Mouse (Mus musculus): ENCODE results near the gene Gm6502. TPM values are rescaled to one million over a fixed set of nuclear protein-coding genes. Genes with fewer than 3 reads are reported as not detected.
"Not testable (repeated sequence)": the region's sequence is repeated elsewhere in the genome, so short reads cannot be mapped to it uniquely, and the experiment has no call there.

Gm6502 gene
- not detected in 2 replicates for polyA plus RNA-seq (2016; fragmentation: Nextera tagmentation; extraction: Ambion mirVana)

- ATAC-seq (ENCODE audit: low FRiP score); H3K9ac ChIP-seq; H3K4me2 ChIP-seq (replicated peaks); H3K27me3 ChIP-seq; H3K36me3 ChIP-seq; H3K9me3 ChIP-seq (replicated peaks); H3K27ac ChIP-seq; H3K4me3 ChIP-seq; H3K4me1 ChIP-seq: not testable (repeated sequence)
- no CpG with 5 or more reads among the region's 2 CpGs for WGBS
Measured at GRCm38 (mm10) chr5:94314135-94314534, at the start of gene Gm6502. Gene Gm6502 (plus strand): TSS chr5:94314435.

- not testable (repeated sequence) for H3K36me3 ChIP-seq; H3K27ac ChIP-seq; H3K4me3 ChIP-seq; H3K4me2 ChIP-seq (replicated peaks); H3K9me3 ChIP-seq (replicated peaks); ATAC-seq (ENCODE audit: low FRiP score); H3K27me3 ChIP-seq; H3K9ac ChIP-seq; H3K4me1 ChIP-seq
- 96% methylated on average over 1 of the region's 1 CpGs for WGBS
Measured at GRCm38 (mm10) chr5:94306696-94307095, 7.5 kb upstream of the Gm6502 start, which contains the start of gene A430089I19Rik. Gene A430089I19Rik (minus strand): TSS chr5:94306796.

- not testable (repeated sequence) for H3K4me3 ChIP-seq; H3K4me2 ChIP-seq (replicated peaks); H3K9ac ChIP-seq; H3K4me1 ChIP-seq; H3K27me3 ChIP-seq; H3K9me3 ChIP-seq (replicated peaks); H3K27ac ChIP-seq; H3K36me3 ChIP-seq; ATAC-seq (ENCODE audit: low FRiP score)
- no CpG with 5 or more reads among the region's 2 CpGs for WGBS
Measured at GRCm38 (mm10) chr5:94339449-94339848, 25.2 kb downstream of the Gm6502 start, which contains the start of gene AA792892. Gene AA792892 (plus strand): TSS chr5:94339749.

Other genes with a start within 250 kb of the Gm6502 start
- gene BC061212, start 243.9 kb upstream of the Gm6502 start, polyA plus RNA-seq (2016; fragmentation: Nextera tagmentation; extraction: Ambion mirVana), result not detected in 2 replicates
- gene Gm6351, start 238.1 kb upstream of the Gm6502 start, polyA plus RNA-seq (2016; fragmentation: Nextera tagmentation; extraction: Ambion mirVana), result not detected in 2 replicates
- gene Gm3106, start 96.4 kb upstream of the Gm6502 start, polyA plus RNA-seq (2016; fragmentation: Nextera tagmentation; extraction: Ambion mirVana), result not detected in 2 replicates
- gene A430089I19Rik, start 7.6 kb upstream of the Gm6502 start, polyA plus RNA-seq (2016; fragmentation: Nextera tagmentation; extraction: Ambion mirVana), result not detected in 2 replicates
- gene AA792892, start 25.3 kb downstream of the Gm6502 start, polyA plus RNA-seq (2016; fragmentation: Nextera tagmentation; extraction: Ambion mirVana), result not detected in 2 replicates
- not detected in 2 replicates for gene Gm7682, start 131.3 kb downstream of the Gm6502 start, polyA plus RNA-seq (2016; fragmentation: Nextera tagmentation; extraction: Ambion mirVana)
- gene Gm3139, start 211.9 kb downstream of the Gm6502 start, polyA plus RNA-seq (2016; fragmentation: Nextera tagmentation; extraction: Ambion mirVana), result not detected in 2 replicates

Data from hindbrain, embryonic 12.5 days (tissue).